9 mouse cellular contexts compared by ENCODE assay signal in the genomic region with DNA sequence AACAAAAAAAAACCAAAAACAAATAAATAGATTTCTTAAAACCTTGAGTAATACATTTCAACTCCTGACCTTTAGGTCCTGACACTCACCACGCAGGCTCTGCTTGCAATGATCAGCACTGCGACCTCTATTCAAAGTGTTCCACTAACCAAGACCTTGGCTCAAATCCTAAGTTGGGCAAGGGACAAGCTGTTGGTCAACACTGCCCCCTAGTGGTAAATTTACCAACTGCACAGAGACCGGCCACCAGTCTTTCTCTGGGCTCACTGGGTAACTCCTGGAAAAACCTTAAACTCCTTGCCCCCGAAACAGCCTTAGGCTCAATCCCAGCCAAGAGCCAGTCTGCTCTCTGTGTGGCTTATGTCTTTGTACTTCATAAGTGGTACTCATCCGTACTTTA. TPM values are rescaled to one million over a fixed set of nuclear protein-coding genes. Genes with fewer than 3 reads are reported as not detected.
DNase-seq lines count a peak whose midpoint lies in the region; ATAC-seq and TF ChIP-seq lines count a peak whose summit lies in the region.
"Had no signal": no experiment of that assay in that cellular context is flagged by ENCODE, and none has a peak within 500 bp of the region (broad histone marks: within the 10 kb centered on the region; RNA-seq: fewer than 3 reads in every experiment).

No protein-coding gene starts in this region.

- H3K36me3 ChIP-seq in forebrain, embryonic 10.5 days (replicated peaks), result no peaks in the 10 kb centered on the region
- H3K36me3 ChIP-seq in forebrain, embryonic 15.5 days, result no peaks in the 10 kb centered on the region

- no peak overlapping the region for H3K4me3 ChIP-seq in forebrain, embryonic 10.5 days
- H3K4me3 ChIP-seq in forebrain, embryonic 15.5 days, result no peak overlapping the region
- no peak overlapping the region for H3K4me3 ChIP-seq in layer of hippocampus, adult 2 months

- peak; percentile 82 for DNase-seq in forebrain, embryonic 10.5 days (ENCODE audit: extremely low spot score, low spot score)
- peak; percentile 90 for DNase-seq in adrenal gland, postnatal 14 days
- DNase-seq in embryo, embryonic 11.5 days (ENCODE audit: low read depth, low spot score), result peak; percentile 68
- peak; percentile 54 to 81 for DNase-seq in heart, adult 9 months (ENCODE audit: low spot score in 2 of 2)
- peak; percentile 67 to 88 for DNase-seq in layer of hippocampus, adult 2 months (ENCODE audit: low spot score in 2 of 2)
- DNase-seq in lung, postnatal 4 days, result peak; percentile 73 to 89
- peak; percentile 80 for DNase-seq in skeletal muscle tissue, adult 2 months (ENCODE audit: low read depth, low spot score)

- no peak overlapping the region for H3K4me2 ChIP-seq in forebrain, embryonic 15.5 days (replicated peaks)

- TF ChIP-seq CTCF in layer of hippocampus, adult 2 months (conservative IDR thresholded peaks at IDR 0.05), result peak; percentile 95

- no peak for ATAC-seq in forebrain, embryonic 15.5 days (replicated peaks)

- no peaks in the 10 kb centered on the region for H3K9me3 ChIP-seq in forebrain, embryonic 10.5 days
- no peaks in the 10 kb centered on the region for H3K9me3 ChIP-seq in forebrain, embryonic 15.5 days

- peaks cover 28% of the 10 kb centered on the region for H3K4me1 ChIP-seq in forebrain, embryonic 10.5 days
- no peaks in the 10 kb centered on the region for H3K4me1 ChIP-seq in forebrain, embryonic 15.5 days

- no peaks in the 10 kb centered on the region for H3K27me3 ChIP-seq in forebrain, embryonic 10.5 days (ENCODE audit: poor library complexity, severe bottlenecking)
- no peaks in the 10 kb centered on the region for H3K27me3 ChIP-seq in forebrain, embryonic 15.5 days

- no peak overlapping the region for H3K9ac ChIP-seq in forebrain, embryonic 15.5 days (replicated peaks)

- no peak overlapping the region for H3K27ac ChIP-seq in forebrain, embryonic 10.5 days
- no peak overlapping the region for H3K27ac ChIP-seq in forebrain, embryonic 15.5 days (replicated peaks)
- H3K27ac ChIP-seq in layer of hippocampus, adult 2 months, result no peak overlapping the region
- H3K27ac ChIP-seq: macrophage had no signal

- 23% methylated on average over 5 of the region's 5 CpGs for WGBS in forebrain, embryonic 10.5 days
- 11% methylated on average over 5 of the region's 5 CpGs for WGBS in forebrain, embryonic 15.5 days

RNA-seq across cellular contexts. Expression of gene Ina, which starts 23.4 kb away (rescaled TPM):
- 9.1 and 15.8 TPM in 2 replicates for polyA plus RNA-seq in forebrain, embryonic 10.5 days (2016; fragmentation: Nextera tagmentation; extraction: Ambion mirVana)
- polyA plus RNA-seq in forebrain, embryonic 15.5 days (2015; fragmentation: Nextera tagmentation; extraction: Ambion mirVana), result 333 TPM in 2 replicates
- 7.5 and 9.6 TPM in 2 replicates for total RNA-seq in adrenal gland, postnatal 14 days (2021)
- total RNA-seq in layer of hippocampus, adult 2 months (2021), result 100 to 1,000 TPM; 170 to 180 TPM
- polyA plus RNA-seq: macrophage had no signal

RNA-seq across cellular contexts. Expression of gene Nt5c2, which starts 23.8 kb away (rescaled TPM):
- polyA plus RNA-seq in forebrain, embryonic 10.5 days (2016; fragmentation: Nextera tagmentation; extraction: Ambion mirVana), result 70.5 and 71.1 TPM in 2 replicates
- polyA plus RNA-seq in forebrain, embryonic 15.5 days (2015; fragmentation: Nextera tagmentation; extraction: Ambion mirVana), result 73.2 and 78.2 TPM in 2 replicates
- 79.8 and 82.3 TPM in 2 replicates for total RNA-seq in adrenal gland, postnatal 14 days (2021)
- total RNA-seq in layer of hippocampus, adult 2 months (2021), result 10 to 100 TPM; 80.9 to 84.4 TPM

RNA-seq across cellular contexts. Expression of gene Pcgf6, which starts 59.6 kb away (rescaled TPM):
- polyA plus RNA-seq in forebrain, embryonic 10.5 days (2016; fragmentation: Nextera tagmentation; extraction: Ambion mirVana), result 35.6 and 36.7 TPM in 2 replicates
- 27.4 and 29.8 TPM in 2 replicates for polyA plus RNA-seq in forebrain, embryonic 15.5 days (2015; fragmentation: Nextera tagmentation; extraction: Ambion mirVana)
- total RNA-seq in adrenal gland, postnatal 14 days (2021), result 8.4 and 9.4 TPM in 2 replicates
- total RNA-seq in layer of hippocampus, adult 2 months (2021), result 10 to 100 TPM; 19.3 to 25.5 TPM

Comparison
In these comparisons a context has a peak if more than half of its experiments do, and no peak if none do; other contexts are left out.
1. RNA of gene Ina, which starts 23.4 kb away (total RNA-seq): 170 to 180 TPM in layer of hippocampus, adult 2 months; 7.5 to 9.6 TPM in adrenal gland, postnatal 14 days; every median in the first group is over 10 times any median in the second.
2. Peak in every context shown above with its lines, with median percentiles within 50 percentile points of each other: DNase-seq.